Mouse (Mus musculus) G1E (cell line): ENCODE data around the gene Fosl1. TPM values are rescaled to one million over a fixed set of nuclear protein-coding genes. Genes with fewer than 3 reads are reported as not detected.

Experiments used
- ATAC-seq: 2 replicates; pipeline ENCODE4 v1.8.0; 2016; ENCODE audit warnings: mild to moderate bottlenecking; ENCODE audit not compliant: insufficient number of reproducible peaks, poor library complexity, low FRiP score, severe bottlenecking; ENCODE audit errors: extremely low read depth
- DNase-seq: peaks from one replicate; pipeline ENCODE4 v3.0.0; 2012; ENCODE audit warnings: low spot score
- H3K27me3 ChIP-seq: 2 replicates; pipeline ENCODE4 v1.6.1; 2012; ENCODE audit warnings: mild to moderate bottlenecking, low read length, inconsistent platforms; ENCODE audit not compliant: insufficient read depth
- H3K36me3 ChIP-seq: replicated peaks from 2 replicates; pipeline ENCODE3; 2012; ENCODE audit warnings: mild to moderate bottlenecking, inconsistent platforms
- H3K4me1 ChIP-seq: 2 replicates; pipeline ENCODE4 v1.6.1; 2012; ENCODE audit warnings: low read depth, low read length, inconsistent platforms, mixed read lengths; ENCODE audit not compliant: insufficient read depth
- H3K4me3 ChIP-seq: 2 replicates; pipeline ENCODE4 v1.5.1; 2012; ENCODE audit warnings: low read depth, mild to moderate bottlenecking, inconsistent platforms, low read length, moderate library complexity, mixed read lengths
- H3K9me3 ChIP-seq: replicated peaks from 2 replicates; pipeline ENCODE4 v1.6.1; 2012; ENCODE audit warnings: inconsistent platforms
- CTCF ChIP-seq: IDR thresholded peaks from 2 replicates; pipeline ENCODE4 v1.5.1; 2012; ENCODE audit warnings: low read depth, low read length, inconsistent platforms, mixed read lengths
- GATA1 ChIP-seq: IDR thresholded peaks from 2 replicates; pipeline ENCODE4 v1.6.1; 2012; ENCODE audit warnings: borderline replicate concordance, low read length, inconsistent platforms, mixed read lengths
- GATA2 ChIP-seq: IDR thresholded peaks from 2 replicates; pipeline ENCODE4 v1.6.1; 2012; ENCODE audit warnings: low read depth, low read length, inconsistent platforms, borderline replicate concordance
- POLR2AphosphoS5 ChIP-seq: IDR thresholded peaks from 2 replicates; pipeline ENCODE4 v1.6.1; 2012; ENCODE audit warnings: low read depth, low read length, inconsistent platforms; ENCODE audit not compliant: insufficient replicate concordance
- TAL1 ChIP-seq: conservative IDR thresholded peaks from 2 replicates; pipeline ENCODE4 v1.6.1; 2012; ENCODE audit warnings: low read depth, low read length, inconsistent platforms, mixed read lengths
- polyA plus RNA-seq: library from polyadenylated mRNA; stranded (reverse); fragments of >175 nt; gene quantifications from 2 replicates; pipeline ENCODE4 v1.2.3, GENCODE M21; 2012
- total RNA-seq, 2 experiments: library from RNA; stranded (forward) in 1 of 2; stranded (reverse) in 1 of 2; fragments of 200-1000 nt in 1 of 2; fragments of >200 nt in 1 of 2; fragmentation: Nextera tagmentation in 1 of 2; gene quantifications; 2 replicates each; pipeline ENCODE4 v1.2.3; 2014 to 2017

Gene Fosl1
- total and polyA plus RNA-seq, 3 experiments, result 0.90 to 3.4 (median 1.9) TPM

GRCm38 (mm10) chr19:5468374-5468773, 21.0 kb downstream of the Fosl1 start, which contains the start of gene Ctsw:
Ctsw (minus strand) TSS chr19:5468507.
- Histone ChIP-seq H3K27me3 (peaks cover 12% of the 10 kb centered on the region), H3K4me1 (peaks cover 23% of the 10 kb centered on the region), H3K36me3 (peaks cover 50% of the 10 kb centered on the region), H3K9me3 (no peaks in the 10 kb centered on the region), H3K4me3 (no peak within 1 kb of the TSS)
- no peak for TF ChIP-seq GATA2
- TF ChIP-seq GATA1, result no peak
- TF ChIP-seq TAL1, result no peak
- TF ChIP-seq CTCF, result no peak
- no peak for TF ChIP-seq POLR2AphosphoS5
- DNase-seq (no peak), ATAC-seq (no peak)

- H3K4me3 ChIP-seq, result no peak overlapping the region
- ATAC-seq (no peak), DNase-seq (no peak)
- TF ChIP-seq POLR2AphosphoS5 (no peak), GATA2 (no peak), TAL1 (no peak), GATA1 (no peak), CTCF (no peak)
- peaks cover 43% of the 10 kb centered on the region for H3K27me3 ChIP-seq
- peaks cover 15% of the 10 kb centered on the region for H3K36me3 ChIP-seq
- H3K9me3 ChIP-seq, result no peaks in the 10 kb centered on the region
- peaks cover 26% of the 10 kb centered on the region for H3K4me1 ChIP-seq
These were observed 24.5 kb downstream of the Fosl1 start for GRCm38 (mm10) chr19:5471846-5472245.

GRCm38 (mm10) chr19:5472857-5473256, 25.5 kb downstream of the Fosl1 start:
- peaks cover 50% of the 10 kb centered on the region for H3K27me3 ChIP-seq
- no peak overlapping the region for H3K4me3 ChIP-seq
- TF ChIP-seq GATA2 (no peak), GATA1 (no peak), TAL1 (no peak), POLR2AphosphoS5 (no peak), CTCF (no peak)
- peaks cover 5% of the 10 kb centered on the region for H3K36me3 ChIP-seq
- H3K9me3 ChIP-seq, result no peaks in the 10 kb centered on the region
- no peak for ATAC-seq
- no peak for DNase-seq
- peaks cover 22% of the 10 kb centered on the region for H3K4me1 ChIP-seq

- H3K4me1 ChIP-seq, result peaks cover 15% of the 10 kb centered on the region
These were observed 26.4 kb downstream of the Fosl1 start, which contains the start of gene Efemp2 for GRCm38 (mm10) chr19:5473720-5474119. Efemp2 (plus strand) TSS chr19:5473954.

GRCm38 (mm10) chr19:5474281-5475068, 27.1 kb downstream of the Fosl1 start:
- Histone ChIP-seq H3K36me3 (no peaks in the 10 kb centered on the region), H3K27me3 (peaks cover 60% of the 10 kb centered on the region), H3K4me3 (peak overlapping the region; percentile 51; the same call in 1 of the 2 replicates), H3K9me3 (no peaks in the 10 kb centered on the region), H3K4me1 (peaks cover 15% of the 10 kb centered on the region)
- DNase-seq (no peak), ATAC-seq (no peak)
- no peak for TF ChIP-seq GATA1

More at GRCm38 (mm10) chr19:5473720-5474119, 26.4 kb downstream of the Fosl1 start, which contains the start of gene Efemp2:
- peaks cover 55% of the 10 kb centered on the region for H3K27me3 ChIP-seq
- TF ChIP-seq GATA2, result no peak
- TF ChIP-seq POLR2AphosphoS5, result no peak
- TF ChIP-seq CTCF, result no peak
- no peak for TF ChIP-seq GATA1
- no peak for TF ChIP-seq TAL1
- H3K4me3 ChIP-seq, result peak within 1 kb of the TSS; percentile 57; the same call in 1 of the 2 replicates
- peak; percentile 57 for DNase-seq
- no peaks in the 10 kb centered on the region for H3K9me3 ChIP-seq
- peak; percentile 22; the same call in 1 of the 2 replicates for ATAC-seq
- no peaks in the 10 kb centered on the region for H3K36me3 ChIP-seq

- no peaks in the 10 kb centered on the region for H3K9me3 ChIP-seq
- DNase-seq (no peak), ATAC-seq (no peak)
- TF ChIP-seq CTCF (no peak), POLR2AphosphoS5 (no peak), GATA2 (no peak), GATA1 (no peak), TAL1 (no peak)
- no peaks in the 10 kb centered on the region for H3K36me3 ChIP-seq
- peaks cover 16% of the 10 kb centered on the region for H3K4me1 ChIP-seq
- peaks cover 59% of the 10 kb centered on the region for H3K27me3 ChIP-seq
- no peak overlapping the region for H3K4me3 ChIP-seq
These were observed 27.8 kb downstream of the Fosl1 start for GRCm38 (mm10) chr19:5475069-5475714.
